26 mouse cellular contexts compared by ENCODE assay signal in the genomic region with DNA sequence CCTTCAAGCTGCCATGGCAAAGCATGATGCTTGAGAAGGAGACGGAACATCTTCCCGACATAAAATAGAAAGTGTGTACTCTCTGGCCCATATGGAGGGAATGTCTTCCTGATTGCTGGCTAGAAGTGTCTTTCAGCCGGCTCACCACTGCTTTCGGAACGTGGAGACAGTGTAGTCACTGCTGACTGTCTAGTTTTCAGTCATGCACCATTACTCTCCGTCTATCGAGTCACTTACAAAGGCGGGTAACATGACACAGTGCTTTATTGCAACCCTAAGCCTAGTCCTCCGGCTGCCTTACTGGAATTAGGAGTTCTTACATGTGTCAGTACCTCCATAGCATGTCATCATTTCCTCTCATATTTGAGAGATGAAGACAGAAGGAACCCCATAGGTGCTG. TPM values are rescaled to one million over a fixed set of nuclear protein-coding genes. Genes with fewer than 3 reads are reported as not detected.
DNase-seq lines count a peak whose midpoint lies in the region; ATAC-seq and TF ChIP-seq lines count a peak whose summit lies in the region.
"Had no signal": no experiment of that assay in that cellular context is flagged by ENCODE, and none has a peak within 500 bp of the region (broad histone marks: within the 10 kb centered on the region; RNA-seq: fewer than 3 reads in every experiment).

No protein-coding gene starts in this region.

- no peak overlapping the region for H3K4me2 ChIP-seq in heart, embryonic 11.5 days
- peak overlapping the region; percentile 27; the same call in 1 of the 2 replicates for H3K4me2 ChIP-seq in kidney, embryonic 15.5 days
- H3K4me2 ChIP-seq in kidney, postnatal 0 days (ENCODE audit: low read length): no peak overlapping the region
- H3K4me2 ChIP-seq in CH12.LX (ENCODE audit: insufficient read depth, low read depth, poor library complexity, severe bottlenecking): 0 out of 2 replicates have a peak overlapping the region, but pooled peaks have one; percentile 46
- H3K4me2 ChIP-seq: embryonic facial prominence, embryonic 12.5 days; forebrain, embryonic 13.5 days; forebrain, embryonic 15.5 days had no signal

- DNase-seq in heart, adult 11 months: peak; percentile 64
- no peak for DNase-seq in kidney, adult 11 months
- DNase-seq in kidney, postnatal 0 days (ENCODE audit: low spot score): peak; percentile 62
- DNase-seq in kidney, adult 9 months: no peak
- DNase-seq in CH12.LX (ENCODE audit: extremely low read depth): no peak
- DNase-seq in lung, postnatal 25 days (ENCODE audit: low spot score): no peak
- DNase-seq: adrenal gland, adult 8-10 months; adrenal gland, postnatal 14 days; adrenal gland, postnatal 36 days; B cell, adult 2 months; cerebellum, adult 11-12 months; cerebellum, adult 2 months; cerebellum, adult 9-10 months; cerebellum, postnatal 10 days; cerebellum, postnatal 25 days had no signal

- in situ Hi-C loops in CH12.LX (cut with MboI; ENCODE audit: low pct_ligation_motif_present, low pct_unique_long_range_greater_than_20kb, low sequenced_read_pairs): loop anchor here (25.0 kb wide), 1 partner anchor 248 kb away; the partner anchor contains the start of gene Asb4

- no peaks in the 10 kb centered on the region for H3K27me3 ChIP-seq in heart, embryonic 11.5 days (ENCODE audit: control insufficient read depth, insufficient read depth, low read length)
- H3K27me3 ChIP-seq in kidney, embryonic 15.5 days: no peaks in the 10 kb centered on the region
- no peaks in the 10 kb centered on the region for H3K27me3 ChIP-seq in kidney, postnatal 0 days (ENCODE audit: insufficient read depth, low read length)
- H3K27me3 ChIP-seq in CH12.LX (replicated peaks): no peaks in the 10 kb centered on the region
- H3K27me3 ChIP-seq: embryonic facial prominence, embryonic 12.5 days; forebrain, embryonic 13.5 days; forebrain, embryonic 15.5 days had no signal

- 87% methylated on average over 9 of the region's 9 CpGs for WGBS in heart, embryonic 11.5 days (ENCODE audit: insufficient replicate concordance)
- 41% methylated on average over 9 of the region's 9 CpGs for WGBS in kidney, embryonic 15.5 days
- 41% methylated on average over 9 of the region's 9 CpGs for WGBS in kidney, postnatal 0 days

- no peak for ATAC-seq in heart, embryonic 11.5 days (replicated peaks; ENCODE audit: insufficient number of reproducible peaks, low FRiP score, low TSS enrichment)
- ATAC-seq in kidney, embryonic 15.5 days (replicated peaks; ENCODE audit: low FRiP score): peak; percentile 85
- peak; percentile 83 for ATAC-seq in kidney, postnatal 0 days (replicated peaks; ENCODE audit: low FRiP score, low read depth)
- ATAC-seq: activated CD4-positive, CD25-positive, alpha-beta regulatory T cell, adult 4 months; CD4-positive, CD25-positive, alpha-beta regulatory T cell, adult 4 months; forebrain, embryonic 13.5 days; forebrain, embryonic 15.5 days had no signal

- no peak overlapping the region for H3K27ac ChIP-seq in heart, embryonic 11.5 days (ENCODE audit: low read depth, low read length)
- H3K27ac ChIP-seq in kidney, embryonic 15.5 days: 0 out of 2 replicates have a peak overlapping the region, but pooled peaks have one; percentile 25
- no peak overlapping the region for H3K27ac ChIP-seq in kidney, postnatal 0 days
- H3K27ac ChIP-seq in CH12.LX (ENCODE audit: insufficient read depth, low read depth): no peak overlapping the region
- H3K27ac ChIP-seq: embryonic facial prominence, embryonic 10.5 days; embryonic facial prominence, embryonic 12.5 days; forebrain, embryonic 13.5 days; forebrain, embryonic 15.5 days had no signal

- no peaks in the 10 kb centered on the region for H3K4me1 ChIP-seq in heart, embryonic 11.5 days (ENCODE audit: control insufficient read depth, insufficient read depth, low read length)
- H3K4me1 ChIP-seq in kidney, embryonic 15.5 days: peaks cover 29% of the 10 kb centered on the region
- H3K4me1 ChIP-seq in kidney, postnatal 0 days (replicated peaks; ENCODE audit: insufficient read depth, low read length): no peaks in the 10 kb centered on the region
- peaks cover 9 to 12% of the 10 kb centered on the region in 2 experiments for H3K4me1 ChIP-seq in CH12.LX (ENCODE audit: control insufficient read depth in 1 of 2, insufficient read depth in 2 of 2)
- H3K4me1 ChIP-seq: embryonic facial prominence, embryonic 12.5 days; forebrain, embryonic 13.5 days; forebrain, embryonic 15.5 days had no signal

- no peak overlapping the region for H3K4me3 ChIP-seq in heart, embryonic 11.5 days (ENCODE audit: low read depth, low read length)
- H3K4me3 ChIP-seq in kidney, embryonic 15.5 days (replicated peaks): no peak overlapping the region
- H3K4me3 ChIP-seq in kidney, postnatal 0 days (replicated peaks; ENCODE audit: low read depth, low read length): no peak overlapping the region
- no peak overlapping the region for H3K4me3 ChIP-seq in CH12.LX (replicated peaks in 1 of 3; ENCODE audit: low read depth in 2 of 3, low read length in 2 of 3, poor library complexity in 1 of 3)
- H3K4me3 ChIP-seq: embryonic facial prominence, embryonic 10.5 days; embryonic facial prominence, embryonic 12.5 days; forebrain, embryonic 13.5 days; forebrain, embryonic 15.5 days had no signal

- no peak for TF ChIP-seq POLR2A in CH12.LX (IDR thresholded peaks at IDR 0.05; ENCODE audit: low read depth, low read length)

- TF ChIP-seq CTCF in kidney, postnatal 0 days (IDR thresholded peaks at IDR 0.05; ENCODE audit: low read depth): no peak
- TF ChIP-seq CTCF in CH12.LX (conservative IDR thresholded peaks at IDR 0.05 in 1 of 2, IDR thresholded peaks at IDR 0.05 in 1 of 2; ENCODE audit: low read depth in 2 of 2, low read length in 2 of 2): no peak

- dilution Hi-C loops in CH12.LX (cut with MboI; ENCODE audit: extremely low pct_ligation_motif_present, extremely low pct_unique_long_range_greater_than_20kb, low sequenced_read_pairs): no loop called here

- TF ChIP-seq RAD21 in CH12.LX (IDR thresholded peaks at IDR 0.05; ENCODE audit: low read depth, low read length): no peak

- H3K9ac ChIP-seq in heart, embryonic 11.5 days (ENCODE audit: low read depth, low read length): no peak overlapping the region
- no peak overlapping the region for H3K9ac ChIP-seq in kidney, embryonic 15.5 days
- H3K9ac ChIP-seq in kidney, postnatal 0 days (ENCODE audit: low read depth, low read length): no peak overlapping the region
- no peak overlapping the region for H3K9ac ChIP-seq in CH12.LX (ENCODE audit: insufficient read depth, low read depth)
- H3K9ac ChIP-seq: embryonic facial prominence, embryonic 12.5 days; forebrain, embryonic 13.5 days; forebrain, embryonic 15.5 days had no signal

- no peak for TF ChIP-seq EP300 in CH12.LX (IDR thresholded peaks at IDR 0.05; ENCODE audit: low read length)

- H3K9me3 ChIP-seq in heart, embryonic 11.5 days (replicated peaks; ENCODE audit: control insufficient read depth, low read length): no peaks in the 10 kb centered on the region
- no peaks in the 10 kb centered on the region for H3K9me3 ChIP-seq in kidney, embryonic 15.5 days (replicated peaks)
- no peaks in the 10 kb centered on the region for H3K9me3 ChIP-seq in kidney, postnatal 0 days (replicated peaks; ENCODE audit: low read length)
- no peaks in the 10 kb centered on the region for H3K9me3 ChIP-seq in CH12.LX (replicated peaks; ENCODE audit: low read length)
- H3K9me3 ChIP-seq: embryonic facial prominence, embryonic 10.5 days; embryonic facial prominence, embryonic 12.5 days; forebrain, embryonic 13.5 days; forebrain, embryonic 15.5 days had no signal

- no peaks in the 10 kb centered on the region for H3K79me2 ChIP-seq in CH12.LX (replicated peaks; ENCODE audit: control insufficient read depth, extremely low read depth, insufficient read depth, poor library complexity, severe bottlenecking)

- H3K36me3 ChIP-seq in heart, embryonic 11.5 days (ENCODE audit: control insufficient read depth, insufficient read depth, low read length): no peaks in the 10 kb centered on the region
- 0 out of 2 replicates have a peak, but pooled peaks cover 6% of the 10 kb centered on the region for H3K36me3 ChIP-seq in kidney, embryonic 15.5 days
- H3K36me3 ChIP-seq in kidney, postnatal 0 days (ENCODE audit: insufficient read depth, low read length): 0 out of 2 replicates have a peak, but pooled peaks cover 2% of the 10 kb centered on the region
- no peaks in the 10 kb centered on the region for H3K36me3 ChIP-seq in CH12.LX (replicated peaks in 1 of 2; ENCODE audit: control insufficient read depth in 1 of 2, insufficient read depth in 1 of 2, low read length in 1 of 2)

TF ChIP-seq in CH12.LX, 34 proteins besides CTCF, POLR2A, EP300 and RAD21:
- no peak for TF ChIP-seq JUND (conservative IDR thresholded peaks at IDR 0.05; ENCODE audit: low read depth, low read length)
- no peak for TF ChIP-seq MXI1 (IDR thresholded peaks at IDR 0.05; ENCODE audit: low read depth, low read length)
- no peak for TF ChIP-seq RCOR1 (conservative IDR thresholded peaks at IDR 0.05; ENCODE audit: low read depth, low read length)
- TF ChIP-seq IRF4 (IDR thresholded peaks at IDR 0.05; ENCODE audit: low read depth, low read length): no peak
- no peak for TF ChIP-seq MAZ (IDR thresholded peaks at IDR 0.05; ENCODE audit: low read depth, low read length)
- TF ChIP-seq HCFC1 (IDR thresholded peaks at IDR 0.05; ENCODE audit: low read depth, low read length): no peak
- no peak for TF ChIP-seq ETS1 (conservative IDR thresholded peaks at IDR 0.05; ENCODE audit: low read depth, low read length)
- TF ChIP-seq MAFK (IDR thresholded peaks at IDR 0.05; ENCODE audit: insufficient replicate concordance, low read length): no peak

RNA-seq across cellular contexts. Expression of gene Pon1, which starts 54.1 kb away (rescaled TPM):
- 0.10 TPM in 1 of 2 replicates, not detected in the other for polyA plus RNA-seq in heart, embryonic 11.5 days (2014; fragmentation: Nextera tagmentation; extraction: Ambion mirVana)
- polyA plus RNA-seq in kidney, embryonic 15.5 days (2015; fragmentation: Nextera tagmentation; extraction: Ambion mirVana): not detected in 2 replicates
- 0.09 and 0.54 TPM in 2 replicates for polyA plus RNA-seq in kidney, postnatal 0 days (2015; fragmentation: Nextera tagmentation; extraction: Ambion mirVana)
- total RNA-seq in CH12.LX (2012; rRNA removed) (not detected in 2 replicates), CH12.LX (2014; rRNA removed) (not detected in 2 replicates)
- polyA plus RNA-seq in CH12.LX (2012; ENCODE audit: insufficient read length, low read depth): not detected in 2 replicates
- total RNA-seq: ES-E14, MEL had no signal
- polyA plus RNA-seq: activated CD4-positive, CD25-positive, alpha-beta regulatory T cell, adult 4 months; CD4-positive, CD25-positive, alpha-beta regulatory T cell, adult 4 months; cerebellum, adult 2 months; cortical plate, adult 2 months; embryonic facial prominence, embryonic 10.5 days; forebrain, embryonic 13.5 days had no signal

Comparison
In these comparisons a context has a peak if more than half of its experiments do, and no peak if none do; other contexts are left out.
1. DNase-seq: peak in heart, adult 11 months (single experiment) and kidney, postnatal 0 days (single experiment); none in kidney, adult 11 months (single experiment), kidney, adult 9 months (single experiment), CH12.LX (single experiment) and lung, postnatal 25 days (single experiment).
2. H3K4me2 ChIP-seq: peak in kidney, embryonic 15.5 days (single experiment) and CH12.LX (single experiment); none in heart, embryonic 11.5 days (single experiment) and kidney, postnatal 0 days (single experiment).